Mouse (Mus musculus) thymus, adult 2 months (tissue): ENCODE measurements around the gene Actr10.

Experiments used
- CTCF ChIP-seq: fragments of 200-500 bp; IDR thresholded peaks from 2 replicates; pipeline ENCODE4 v1.5.1; 2012; ENCODE audit warnings: mild to moderate bottlenecking, control low read depth, low read length, moderate library complexity, borderline replicate concordance; ENCODE audit not compliant: control insufficient read depth, poor library complexity, insufficient read depth; ENCODE audit errors: extremely low read depth
- POLR2A ChIP-seq: fragments of 200-500 bp; IDR thresholded peaks from 2 replicates; pipeline ENCODE4 v1.6.1; 2012; ENCODE audit warnings: mild to moderate bottlenecking, low read length, control low read depth, moderate library complexity; ENCODE audit not compliant: control insufficient read depth, poor library complexity, insufficient read depth; ENCODE audit errors: extremely low read depth

DNA sequence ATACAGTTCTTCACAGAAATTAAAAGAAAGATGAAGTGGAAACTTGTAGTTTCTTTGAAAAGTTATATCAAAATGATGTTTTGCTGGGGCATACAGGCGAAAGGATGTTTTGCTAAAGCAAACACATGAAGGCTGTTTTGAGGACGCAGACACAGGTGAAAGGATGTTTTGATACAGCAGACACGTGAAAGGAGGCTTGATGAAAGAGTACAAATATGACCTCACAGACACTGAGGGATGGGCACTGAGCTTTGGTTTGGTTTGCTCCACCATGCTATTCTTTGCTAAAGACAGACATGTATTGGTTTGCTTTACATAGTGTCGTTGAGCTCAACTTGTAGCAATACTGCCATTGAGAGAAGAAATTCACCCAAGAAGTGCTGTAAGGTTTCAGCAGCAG, 7.9 kb upstream of the Actr10 start:
- no peak for TF ChIP-seq POLR2A
- TF ChIP-seq CTCF = no peak
